In genomic region chr4:86588236-86588635, GRCm38 (mm10) we compare ENCODE assay signal across 15 mouse cellular contexts. TPM values are rescaled to one million over a fixed set of nuclear protein-coding genes. Genes with fewer than 3 reads are reported as not detected.
A peak's percentile ranks its signal among the peaks of the same experiment; 100 is the strongest.
DNase-seq lines count a peak whose midpoint lies in the region; ATAC-seq and TF ChIP-seq lines count a peak whose summit lies in the region.
"Had no signal": no experiment of that assay in that cellular context is flagged by ENCODE, and none has a peak within 500 bp of the region (broad histone marks: within the 10 kb centered on the region; RNA-seq: fewer than 3 reads in every experiment).

No protein-coding gene starts in this region.

- H3K4me1 ChIP-seq in intestine, postnatal 0 days (replicated peaks; ENCODE audit: control insufficient read depth, insufficient read depth, low read length) = no peaks in the 10 kb centered on the region
- no peaks in the 10 kb centered on the region for H3K4me1 ChIP-seq in intestine, embryonic 15.5 days (replicated peaks)
- no peaks in the 10 kb centered on the region for H3K4me1 ChIP-seq in heart, embryonic 11.5 days (ENCODE audit: control insufficient read depth, insufficient read depth, low read length)
- H3K4me1 ChIP-seq: midbrain, embryonic 12.5 days; neural tube, embryonic 15.5 days had no signal

- DNase-seq in B cell, adult 2 months = peak; percentile 72 to 73
- DNase-seq in T-cell, adult 2 months (ENCODE audit: low spot score) = peak; percentile 16
- no peak for DNase-seq in right cerebral cortex, postnatal 10 days (ENCODE audit: low spot score in 2 of 2)
- DNase-seq in cerebellum, adult 11 months = no peak
- DNase-seq: adrenal gland, postnatal 10 days; cerebellum, adult 18-20 months had no signal

- H3K27me3 ChIP-seq in intestine, postnatal 0 days (replicated peaks; ENCODE audit: control insufficient read depth, insufficient read depth, low read length) = no peaks in the 10 kb centered on the region
- no peaks in the 10 kb centered on the region for H3K27me3 ChIP-seq in intestine, embryonic 15.5 days (replicated peaks)
- no peaks in the 10 kb centered on the region for H3K27me3 ChIP-seq in heart, embryonic 11.5 days (ENCODE audit: control insufficient read depth, insufficient read depth, low read length)
- H3K27me3 ChIP-seq: midbrain, embryonic 12.5 days; neural tube, embryonic 15.5 days had no signal

- no peak overlapping the region for H3K4me2 ChIP-seq in intestine, postnatal 0 days (replicated peaks; ENCODE audit: low read depth)
- H3K4me2 ChIP-seq in intestine, embryonic 15.5 days (replicated peaks) = no peak overlapping the region
- no peak overlapping the region for H3K4me2 ChIP-seq in heart, embryonic 11.5 days
- H3K4me2 ChIP-seq: midbrain, embryonic 12.5 days; neural tube, embryonic 15.5 days had no signal

- no peak overlapping the region for H3K4me3 ChIP-seq in intestine, postnatal 0 days (ENCODE audit: low read depth, low read length)
- no peak overlapping the region for H3K4me3 ChIP-seq in intestine, embryonic 15.5 days (replicated peaks)
- H3K4me3 ChIP-seq in heart, embryonic 11.5 days (ENCODE audit: low read depth, low read length) = no peak overlapping the region
- H3K4me3 ChIP-seq: midbrain, embryonic 12.5 days; neural tube, embryonic 15.5 days had no signal

- H3K36me3 ChIP-seq in intestine, postnatal 0 days (ENCODE audit: control insufficient read depth, insufficient read depth) = peaks cover 24% of the 10 kb centered on the region
- H3K36me3 ChIP-seq in intestine, embryonic 15.5 days = peaks cover 17% of the 10 kb centered on the region
- peaks cover 20% of the 10 kb centered on the region for H3K36me3 ChIP-seq in heart, embryonic 11.5 days (ENCODE audit: control insufficient read depth, insufficient read depth, low read length)

- H3K9ac ChIP-seq in intestine, postnatal 0 days (ENCODE audit: low read depth, low read length) = no peak overlapping the region
- no peak overlapping the region for H3K9ac ChIP-seq in intestine, embryonic 15.5 days
- no peak overlapping the region for H3K9ac ChIP-seq in heart, embryonic 11.5 days (ENCODE audit: low read depth, low read length)
- H3K9ac ChIP-seq: midbrain, embryonic 12.5 days; neural tube, embryonic 15.5 days had no signal

- 88% methylated on average over 3 of the region's 3 CpGs for WGBS in intestine, postnatal 0 days
- WGBS in intestine, embryonic 15.5 days = 86% methylated on average over 3 of the region's 3 CpGs
- WGBS in heart, embryonic 11.5 days (ENCODE audit: insufficient replicate concordance) = 85% methylated on average over 3 of the region's 3 CpGs

- TF ChIP-seq CTCF in intestine, postnatal 0 days (IDR thresholded peaks at IDR 0.05; ENCODE audit: low read depth) = peak; percentile 49

- ATAC-seq in intestine, postnatal 0 days = no peak
- ATAC-seq in intestine, embryonic 15.5 days = no peak
- ATAC-seq in neutrophil, adult 5-6 weeks (ENCODE audit: extremely low read depth, insufficient number of reproducible peaks, low FRiP score, poor library complexity, severe bottlenecking) = peak; percentile 88
- no peak for ATAC-seq in heart, embryonic 11.5 days (replicated peaks; ENCODE audit: insufficient number of reproducible peaks, low FRiP score, low TSS enrichment)
- ATAC-seq: inflammation-experienced regulatory T-cells, adult 6 months had no signal

- no peaks in the 10 kb centered on the region for H3K9me3 ChIP-seq in intestine, postnatal 0 days (ENCODE audit: control insufficient read depth)
- H3K9me3 ChIP-seq in intestine, embryonic 15.5 days = no peaks in the 10 kb centered on the region
- H3K9me3 ChIP-seq in heart, embryonic 11.5 days (replicated peaks; ENCODE audit: control insufficient read depth, low read length) = no peaks in the 10 kb centered on the region
- H3K9me3 ChIP-seq: midbrain, embryonic 12.5 days; neural tube, embryonic 15.5 days had no signal

- H3K27ac ChIP-seq in intestine, postnatal 0 days (ENCODE audit: low read depth, low read length) = no peak overlapping the region
- no peak overlapping the region for H3K27ac ChIP-seq in intestine, embryonic 15.5 days
- H3K27ac ChIP-seq in heart, embryonic 11.5 days (ENCODE audit: low read depth, low read length) = no peak overlapping the region
- H3K27ac ChIP-seq: midbrain, embryonic 12.5 days; neural tube, embryonic 15.5 days had no signal

RNA-seq across cellular contexts. Expression of gene Rraga, which starts 12.8 kb away (rescaled TPM):
- polyA plus RNA-seq in intestine, postnatal 0 days (2015; fragmentation: Nextera tagmentation; extraction: Ambion mirVana) = 37.0 and 38.6 TPM in 2 replicates
- 64.0 and 69.8 TPM in 2 replicates for polyA plus RNA-seq in intestine, embryonic 15.5 days (2015; fragmentation: Nextera tagmentation; extraction: Ambion mirVana)
- total RNA-seq in neutrophil, adult 5-6 weeks (2017) = 19.4 and 21.8 TPM in 2 replicates
- polyA plus RNA-seq in heart, embryonic 11.5 days (2014; fragmentation: Nextera tagmentation; extraction: Ambion mirVana) = 64.2 and 86.9 TPM in 2 replicates

RNA-seq across cellular contexts. Expression of gene Haus6, which starts 23.6 kb away (rescaled TPM):
- polyA plus RNA-seq in intestine, postnatal 0 days (2015; fragmentation: Nextera tagmentation; extraction: Ambion mirVana) = 3.0 and 3.1 TPM in 2 replicates
- 13.0 and 13.7 TPM in 2 replicates for polyA plus RNA-seq in intestine, embryonic 15.5 days (2015; fragmentation: Nextera tagmentation; extraction: Ambion mirVana)
- total RNA-seq in neutrophil, adult 5-6 weeks (2017) = 17.3 and 18.6 TPM in 2 replicates
- polyA plus RNA-seq in heart, embryonic 11.5 days (2014; fragmentation: Nextera tagmentation; extraction: Ambion mirVana) = 15.5 and 16.2 TPM in 2 replicates

RNA-seq across cellular contexts. Expression of gene Saxo1, which starts 30.1 kb away (rescaled TPM):
- not detected in 2 replicates for polyA plus RNA-seq in intestine, postnatal 0 days (2015; fragmentation: Nextera tagmentation; extraction: Ambion mirVana)
- polyA plus RNA-seq in intestine, embryonic 15.5 days (2015; fragmentation: Nextera tagmentation; extraction: Ambion mirVana) = not detected in 2 replicates
- not detected in 2 replicates for total RNA-seq in neutrophil, adult 5-6 weeks (2017)
- polyA plus RNA-seq in heart, embryonic 11.5 days (2014; fragmentation: Nextera tagmentation; extraction: Ambion mirVana) = not detected in 2 replicates
- total RNA-seq: adrenal gland, postnatal 10 days had no signal
- polyA plus RNA-seq: heart, embryonic 16.5 days; inflammation-experienced regulatory T-cells, adult 6 months; midbrain, embryonic 12.5 days; neural tube, embryonic 15.5 days; small intestine, adult 2 months had no signal

Comparison
In these comparisons a context has a peak if more than half of its experiments do, and no peak if none do; other contexts are left out.
1. DNase-seq: peak in B cell, adult 2 months (2 of 2) and T-cell, adult 2 months (single experiment); none in right cerebral cortex, postnatal 10 days (0 of 2) and cerebellum, adult 11 months (single experiment).